Mouse (Mus musculus): ENCODE data around the gene Stoml2. TPM values are rescaled to one million over a fixed set of nuclear protein-coding genes. Genes with fewer than 3 reads are reported as not detected.

Gene Stoml2
- 484 and 538 TPM in 2 replicates for polyA plus RNA-seq (2016; fragmentation: Nextera tagmentation; extraction: Ambion mirVana)

DNA sequence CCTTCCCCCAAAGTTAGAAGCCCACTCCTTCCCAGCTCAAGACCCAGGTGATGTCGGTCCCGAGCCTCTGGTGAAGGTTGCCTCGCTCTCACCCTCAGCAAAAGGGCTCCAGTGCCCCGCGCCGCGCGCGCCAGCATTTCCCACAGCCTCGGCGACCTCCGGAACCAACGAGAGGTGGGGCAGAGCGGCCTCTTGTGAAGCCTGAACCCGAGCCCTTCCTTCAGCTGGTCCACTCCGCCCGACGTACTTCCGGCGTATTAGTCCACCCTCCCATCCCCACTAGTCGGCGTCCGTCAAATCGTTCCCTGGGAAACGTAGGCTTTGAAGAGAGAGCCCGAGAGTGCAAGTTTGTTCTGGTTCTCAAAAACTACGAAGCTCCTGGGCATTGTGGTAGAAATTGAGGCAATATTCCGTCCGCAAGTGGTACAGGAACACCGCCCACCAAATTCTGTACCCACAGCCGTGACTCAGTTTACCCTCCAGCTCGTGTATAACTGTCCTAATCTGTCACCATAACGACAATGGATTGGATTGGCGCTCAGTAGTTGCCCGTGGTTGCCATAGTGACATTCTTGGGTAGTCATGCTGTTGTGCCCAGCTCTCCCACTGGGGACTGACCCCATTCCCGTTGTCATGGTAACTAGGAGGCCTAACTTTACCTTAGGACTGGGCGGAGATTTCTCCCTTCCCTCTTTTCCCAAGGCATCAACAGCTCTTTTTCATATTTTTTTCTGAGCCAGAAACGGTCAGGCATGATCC is at the start of gene Stoml2:
Gene Stoml2 (minus strand): TSS at position 474 of the 759 bp plus-strand sequence.
- Histone ChIP-seq H3K4me1 (peaks cover 22% of the 10 kb centered on the region), H3K27me3 (ENCODE audit: low read depth, poor library complexity, severe bottlenecking) (no peaks in the 10 kb centered on the region), H3K36me3 (peaks cover 64% of the 10 kb centered on the region), H3K4me3 (peak within 1 kb of the TSS; percentile 79), H3K27ac (peak within 1 kb of the TSS; percentile 94), H3K9me3 (replicated peaks) (no peaks in the 10 kb centered on the region)
- peak; percentile 93 for DNase-seq (ENCODE audit: low spot score)
- 1% methylated on average over 38 of the region's 38 CpGs for WGBS

DNA sequence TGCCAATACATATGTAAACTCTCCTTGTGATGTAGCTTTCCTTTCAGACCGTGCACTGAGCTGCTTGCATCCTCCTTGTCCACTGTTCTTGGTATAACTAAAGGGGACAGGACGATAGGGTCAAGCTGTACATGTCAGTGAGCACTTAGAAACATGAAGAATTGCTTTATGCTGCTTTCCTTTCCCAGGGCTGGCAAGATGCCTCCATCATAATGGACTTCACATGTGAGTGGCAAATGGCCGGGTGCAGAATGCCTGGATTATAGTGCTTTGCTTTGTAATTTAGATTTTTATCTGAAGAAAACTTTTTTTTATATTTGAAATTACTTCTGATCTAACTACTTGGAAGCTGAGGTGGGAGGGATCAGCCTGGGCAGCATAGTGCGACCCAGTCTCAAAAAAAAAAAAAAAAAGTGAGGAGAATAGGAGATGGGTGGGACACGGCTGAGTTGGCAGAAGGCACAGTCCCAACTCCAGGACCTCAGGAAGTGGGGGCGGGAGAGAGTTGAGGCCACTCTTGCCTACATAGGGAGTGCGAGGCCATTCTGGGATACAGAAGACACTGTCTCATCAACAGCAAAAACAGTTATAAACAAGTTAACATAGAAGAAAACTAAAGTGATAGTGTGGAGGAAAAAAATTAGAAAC is 46.7 kb upstream of the Stoml2 start:
- DNase-seq (ENCODE audit: low spot score): no peak
- 78% methylated on average over 7 of the region's 7 CpGs for WGBS
- H3K27ac ChIP-seq: no peak overlapping the region
- H3K27me3 ChIP-seq (ENCODE audit: low read depth, poor library complexity, severe bottlenecking): no peaks in the 10 kb centered on the region
- no peaks in the 10 kb centered on the region for H3K4me1 ChIP-seq
- no peak overlapping the region for H3K4me3 ChIP-seq
- no peaks in the 10 kb centered on the region for H3K9me3 ChIP-seq (replicated peaks)
- H3K36me3 ChIP-seq: no peaks in the 10 kb centered on the region

DNA sequence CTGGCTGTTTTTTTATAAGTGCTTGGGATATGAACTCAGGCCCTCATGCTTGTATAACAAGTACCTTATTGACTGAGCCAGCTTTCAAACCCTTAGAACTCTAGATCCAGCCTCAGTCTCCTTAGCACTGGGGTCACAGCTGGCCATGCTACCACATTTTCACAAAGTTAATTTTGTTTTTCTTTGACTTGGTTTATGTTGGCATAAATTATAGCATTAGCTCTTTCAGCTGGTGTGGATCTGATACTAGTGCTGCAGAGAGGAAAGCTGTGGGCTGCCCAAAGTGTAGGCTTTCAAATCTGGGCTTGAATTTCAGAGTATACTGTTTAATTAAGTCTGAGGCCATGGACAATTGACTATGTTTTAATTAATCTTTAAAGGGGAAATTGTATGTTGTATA is 43.4 kb upstream of the Stoml2 start:
- no peaks in the 10 kb centered on the region for H3K9me3 ChIP-seq (replicated peaks)
- H3K27ac ChIP-seq: no peak overlapping the region
- H3K4me1 ChIP-seq: no peaks in the 10 kb centered on the region
- H3K27me3 ChIP-seq (ENCODE audit: low read depth, poor library complexity, severe bottlenecking): no peaks in the 10 kb centered on the region
- H3K36me3 ChIP-seq: no peaks in the 10 kb centered on the region
- no peak for DNase-seq (ENCODE audit: low spot score)
- no peak overlapping the region for H3K4me3 ChIP-seq

DNA sequence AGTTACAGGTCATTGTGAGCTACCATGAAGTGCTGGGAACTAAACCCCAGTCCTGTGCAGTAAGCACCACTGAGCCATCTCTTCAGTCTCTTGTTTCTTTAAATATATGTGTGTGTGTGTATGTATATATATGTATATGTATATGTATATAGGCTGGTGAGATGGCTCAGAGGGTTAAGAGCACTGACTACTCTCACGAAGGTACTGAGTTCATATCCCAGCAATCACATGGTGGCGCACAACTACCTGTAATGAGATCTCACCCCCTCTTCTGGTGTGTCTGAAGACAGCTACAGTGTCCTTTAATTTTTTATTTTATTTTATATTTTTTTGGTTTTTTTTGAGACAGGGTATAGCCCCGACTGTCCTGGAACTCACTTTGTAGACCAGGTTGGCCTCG is 34.0 kb upstream of the Stoml2 start:
- 94% methylated on average over 4 of the region's 4 CpGs for WGBS
- Histone ChIP-seq H3K27ac (no peak overlapping the region), H3K4me3 (no peak overlapping the region), H3K9me3 (replicated peaks) (no peaks in the 10 kb centered on the region), H3K4me1 (no peaks in the 10 kb centered on the region), H3K27me3 (ENCODE audit: low read depth, poor library complexity, severe bottlenecking) (peaks cover 14% of the 10 kb centered on the region), H3K36me3 (no peaks in the 10 kb centered on the region)
- no peak for DNase-seq (ENCODE audit: low spot score)

DNA sequence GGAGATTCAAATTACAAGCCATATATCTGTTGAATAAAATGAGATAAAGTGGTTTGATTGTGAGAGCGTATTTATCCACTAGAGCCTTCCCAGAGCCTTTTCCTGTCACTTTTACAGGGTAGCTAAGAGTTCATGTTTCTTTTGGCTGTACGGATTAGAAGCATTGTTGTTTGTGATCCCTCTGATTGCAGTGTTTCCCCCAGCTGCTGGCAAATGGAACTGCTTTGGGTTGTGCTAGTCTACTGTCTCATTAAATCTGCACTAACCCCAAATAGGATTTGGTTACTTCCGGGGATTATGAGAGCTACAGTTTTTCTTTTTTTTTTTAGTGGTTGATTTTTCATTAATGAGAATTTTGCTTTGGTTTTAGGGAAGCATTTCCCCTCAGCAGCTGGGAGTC is 28.8 kb upstream of the Stoml2 start:
- 64% methylated on average over 3 of the region's 3 CpGs for WGBS

DNA sequence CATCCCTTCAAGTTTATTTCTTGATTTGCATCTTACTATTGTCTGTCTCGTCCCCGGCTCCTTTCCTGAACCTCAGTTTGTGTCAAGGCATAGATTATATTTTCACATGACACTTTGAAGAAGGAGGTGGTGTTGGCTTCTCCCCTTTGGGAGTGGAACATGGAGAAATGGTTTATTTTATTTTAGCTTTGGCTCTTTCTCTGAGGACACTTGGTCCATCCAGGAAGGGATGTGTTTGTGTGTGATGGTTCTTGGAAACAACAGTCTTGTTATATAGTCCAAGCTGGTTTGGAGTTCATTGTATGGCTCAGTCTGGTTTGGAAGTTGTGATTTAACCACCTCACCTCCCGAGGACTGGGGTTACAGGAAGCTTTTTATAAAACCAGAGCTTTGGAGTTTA is 28.2 kb upstream of the Stoml2 start:
- WGBS: 51% methylated on average over 3 of the region's 3 CpGs
- no peaks in the 10 kb centered on the region for H3K36me3 ChIP-seq
- no peaks in the 10 kb centered on the region for H3K9me3 ChIP-seq (replicated peaks)
- H3K4me3 ChIP-seq: peak overlapping the region; percentile 63
- H3K27me3 ChIP-seq (ENCODE audit: low read depth, poor library complexity, severe bottlenecking): peaks cover 42% of the 10 kb centered on the region
- no peak for DNase-seq (ENCODE audit: low spot score)
- peaks cover 11% of the 10 kb centered on the region for H3K4me1 ChIP-seq
- H3K27ac ChIP-seq: no peak overlapping the region

More for the DNA sequence above, 28.8 kb upstream of the Stoml2 start:
- Histone ChIP-seq H3K27me3 (ENCODE audit: low read depth, poor library complexity, severe bottlenecking) (peaks cover 42% of the 10 kb centered on the region), H3K4me3 (no peak overlapping the region), H3K27ac (no peak overlapping the region), H3K4me1 (peaks cover 11% of the 10 kb centered on the region), H3K9me3 (replicated peaks) (no peaks in the 10 kb centered on the region), H3K36me3 (no peaks in the 10 kb centered on the region)
- DNase-seq (ENCODE audit: low spot score): no peak

DNA sequence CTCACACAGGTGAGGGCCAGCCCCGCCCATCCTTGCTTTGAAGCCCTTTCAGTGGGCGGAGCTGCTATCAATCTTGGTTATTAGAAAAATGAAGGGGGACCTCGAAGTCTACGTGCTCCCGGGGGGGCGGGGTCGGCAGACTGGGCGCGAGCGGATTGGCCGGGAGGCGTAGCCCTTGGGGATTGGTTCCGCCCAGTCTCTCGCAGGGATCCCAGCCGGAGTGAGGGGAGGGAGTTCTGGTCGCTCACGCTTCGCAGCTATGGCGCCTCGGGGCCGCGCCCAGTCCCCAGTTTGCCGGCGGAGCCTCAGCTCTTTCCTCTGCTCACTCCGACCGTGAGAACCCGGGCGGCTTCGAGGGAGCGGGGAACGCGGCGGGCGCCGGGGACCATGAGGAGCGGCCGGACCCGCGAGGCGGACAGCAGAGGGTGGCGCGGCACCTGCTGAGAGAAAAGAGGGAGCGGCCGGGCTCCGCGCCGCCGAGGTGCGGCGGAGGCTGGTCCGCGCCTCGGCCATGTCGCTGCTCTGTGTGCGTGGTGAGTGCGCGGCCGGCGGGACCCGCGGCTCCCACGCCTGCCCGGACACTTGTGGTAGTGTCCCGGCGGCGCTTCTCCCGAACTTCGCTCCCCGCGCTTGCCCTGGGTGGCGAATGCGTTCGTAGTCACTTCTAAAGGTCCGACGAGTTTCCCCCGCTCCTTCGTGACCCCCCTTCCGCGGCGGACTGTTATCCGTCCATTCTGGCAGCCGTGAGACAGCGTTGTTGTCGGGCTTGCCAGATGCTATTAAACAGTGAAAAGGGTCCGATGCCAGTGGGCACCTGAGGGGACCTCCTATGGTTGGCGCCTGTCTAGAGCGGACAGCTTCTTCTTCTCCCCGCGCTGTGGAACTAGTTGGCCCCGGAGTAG is 27.5 kb upstream of the Stoml2 start, which contains the start of gene Unc13b:
Gene Unc13b (plus strand): TSS at position 201 of the 902 bp plus-strand sequence.
- Histone ChIP-seq H3K4me1 (peaks cover 11% of the 10 kb centered on the region), H3K27me3 (ENCODE audit: low read depth, poor library complexity, severe bottlenecking) (peaks cover 42% of the 10 kb centered on the region), H3K9me3 (replicated peaks) (no peaks in the 10 kb centered on the region), H3K4me3 (peak within 1 kb of the TSS; percentile 63), H3K27ac (peak within 1 kb of the TSS; percentile 77), H3K36me3 (no peaks in the 10 kb centered on the region)
- WGBS: under 1% methylated on average over 83 of the region's 90 CpGs
- peak; percentile 91 for DNase-seq (ENCODE audit: low spot score)

DNA sequence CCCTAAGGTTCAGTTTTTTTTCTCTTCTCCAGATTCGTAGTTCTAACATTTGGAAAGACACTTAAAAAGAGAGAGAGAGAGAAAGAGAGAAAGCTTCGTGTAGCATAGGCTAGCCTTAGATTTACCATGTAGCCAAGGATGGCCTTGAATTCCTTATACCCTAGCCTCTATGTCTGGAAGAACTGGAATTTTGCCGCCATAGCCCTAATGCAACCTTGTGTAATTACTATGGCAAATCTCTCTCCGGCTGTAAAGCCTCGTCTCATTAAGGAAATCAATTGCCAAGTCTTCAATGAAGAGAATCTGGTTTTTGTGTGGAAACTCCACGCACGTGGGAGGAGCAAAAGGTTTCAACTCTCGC is 26.9 kb upstream of the Stoml2 start:
- peak overlapping the region; percentile 63 for H3K4me3 ChIP-seq
- WGBS: 25% methylated on average over 8 of the region's 8 CpGs
- H3K27ac ChIP-seq: no peak overlapping the region
- DNase-seq (ENCODE audit: low spot score): no peak
- peaks cover 11% of the 10 kb centered on the region for H3K4me1 ChIP-seq
- H3K9me3 ChIP-seq (replicated peaks): no peaks in the 10 kb centered on the region
- H3K27me3 ChIP-seq (ENCODE audit: low read depth, poor library complexity, severe bottlenecking): peaks cover 42% of the 10 kb centered on the region
- H3K36me3 ChIP-seq: no peaks in the 10 kb centered on the region

DNA sequence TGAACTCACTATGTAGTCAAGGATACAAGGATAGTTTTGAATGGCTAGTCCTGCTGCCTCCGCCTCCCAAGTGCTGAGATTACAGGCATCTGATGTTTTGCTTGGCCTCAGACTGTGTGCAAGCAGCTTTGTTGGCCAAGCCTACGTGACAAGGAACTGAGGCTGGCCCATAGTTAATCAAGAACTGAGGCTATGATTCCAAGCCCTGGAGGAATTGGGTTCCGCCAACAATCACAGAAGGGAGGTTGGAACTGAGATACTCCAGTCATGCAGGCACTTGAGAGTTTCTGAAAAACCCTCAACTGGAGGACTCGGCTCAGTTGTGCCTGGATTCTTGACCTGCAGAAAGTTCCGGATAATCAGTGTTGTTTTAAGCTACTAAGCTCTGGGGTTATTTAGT is 26.1 kb upstream of the Stoml2 start:
- Histone ChIP-seq H3K27me3 (ENCODE audit: low read depth, poor library complexity, severe bottlenecking) (peaks cover 42% of the 10 kb centered on the region), H3K4me3 (no peak overlapping the region), H3K9me3 (replicated peaks) (no peaks in the 10 kb centered on the region), H3K4me1 (peaks cover 11% of the 10 kb centered on the region), H3K36me3 (no peaks in the 10 kb centered on the region), H3K27ac (no peak overlapping the region)
- WGBS: 90% methylated on average over 5 of the region's 5 CpGs
- no peak for DNase-seq (ENCODE audit: low spot score)

DNA sequence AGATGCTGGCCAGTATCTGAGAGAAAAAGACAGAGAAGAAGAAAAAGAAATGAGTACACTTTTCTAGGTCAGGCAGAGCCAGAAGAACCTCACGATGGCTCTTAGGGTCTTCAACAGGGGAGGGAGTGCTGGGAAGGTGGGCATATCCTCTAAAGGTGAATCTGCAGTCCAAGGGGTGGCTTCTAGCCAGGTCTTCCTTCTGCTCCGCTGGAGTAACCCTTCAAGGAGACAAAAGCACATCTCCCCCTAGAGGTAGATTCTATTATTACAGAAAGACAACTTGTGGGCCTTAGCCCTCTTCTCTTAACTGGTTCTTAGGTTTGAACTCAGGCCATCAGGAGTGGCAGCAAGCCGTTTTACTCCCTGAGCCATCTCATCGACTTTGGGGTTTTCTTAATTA is 21.1 kb upstream of the Stoml2 start:
- WGBS: 16% methylated on average over 4 of the region's 4 CpGs

DNA sequence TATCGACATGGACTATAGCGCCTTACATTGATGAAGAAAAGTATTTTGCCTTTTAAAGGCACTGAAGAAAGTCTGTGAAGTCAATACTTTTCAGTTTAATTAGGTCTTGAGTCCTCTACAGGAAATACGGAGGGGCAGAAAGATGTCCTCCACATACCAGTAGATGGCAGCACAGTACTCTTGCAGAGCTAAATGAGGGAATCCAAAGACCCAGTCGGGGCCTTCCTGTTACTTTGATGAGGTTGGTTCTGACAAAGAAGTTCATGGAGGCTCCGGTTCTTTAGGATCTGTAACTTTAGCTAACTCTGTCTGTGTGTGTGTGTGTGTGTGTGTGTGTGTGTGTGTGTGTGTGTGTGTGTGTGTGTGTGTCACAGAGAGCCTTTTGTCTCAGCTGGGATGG is 15.7 kb upstream of the Stoml2 start:
- Histone ChIP-seq H3K4me1 (peaks cover 23% of the 10 kb centered on the region), H3K4me3 (no peak overlapping the region), H3K27ac (no peak overlapping the region), H3K36me3 (no peaks in the 10 kb centered on the region), H3K27me3 (ENCODE audit: low read depth, poor library complexity, severe bottlenecking) (no peaks in the 10 kb centered on the region), H3K9me3 (replicated peaks) (no peaks in the 10 kb centered on the region)
- WGBS: 14% methylated on average over 5 of the region's 5 CpGs
- DNase-seq (ENCODE audit: low spot score): peak; percentile 58

More for the DNA sequence above, 21.1 kb upstream of the Stoml2 start:
- DNase-seq (ENCODE audit: low spot score): no peak
- 0 out of 2 replicates have a peak, but pooled peaks cover 1% of the 10 kb centered on the region for H3K27me3 ChIP-seq (ENCODE audit: low read depth, poor library complexity, severe bottlenecking)
- H3K36me3 ChIP-seq: no peaks in the 10 kb centered on the region
- no peak overlapping the region for H3K4me3 ChIP-seq
- no peaks in the 10 kb centered on the region for H3K4me1 ChIP-seq
- H3K27ac ChIP-seq: no peak overlapping the region
- H3K9me3 ChIP-seq (replicated peaks): no peaks in the 10 kb centered on the region

DNA sequence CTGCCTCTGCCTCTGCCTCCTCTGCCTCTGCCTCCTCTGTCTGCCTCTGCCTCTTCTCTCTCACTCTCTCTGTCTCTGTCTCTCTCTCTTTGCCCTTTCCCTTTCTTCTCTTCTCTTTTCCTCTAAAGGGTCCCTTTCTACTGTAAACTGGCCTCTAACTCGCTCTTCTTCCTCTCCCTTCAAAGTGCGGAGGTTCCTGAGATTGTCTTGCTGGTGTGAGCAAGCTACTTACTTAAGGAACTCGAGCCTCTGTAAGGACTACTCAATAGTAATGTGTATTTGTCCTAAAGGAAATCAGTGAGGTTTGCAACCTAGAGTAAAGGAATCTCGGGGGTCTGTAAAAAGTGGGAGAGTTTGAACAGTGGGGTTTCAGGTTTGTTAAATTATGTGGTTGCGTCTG is 15.1 kb upstream of the Stoml2 start:
- Histone ChIP-seq H3K36me3 (no peaks in the 10 kb centered on the region), H3K27ac (no peak overlapping the region), H3K4me3 (no peak overlapping the region), H3K4me1 (peaks cover 23% of the 10 kb centered on the region), H3K9me3 (replicated peaks) (no peaks in the 10 kb centered on the region), H3K27me3 (ENCODE audit: low read depth, poor library complexity, severe bottlenecking) (no peaks in the 10 kb centered on the region)
- WGBS: 57% methylated on average over 5 of the region's 5 CpGs
- DNase-seq (ENCODE audit: low spot score): no peak

Data from limb, embryonic 10.5 days (tissue).